Mouse (Mus musculus) lung, embryonic 14.5 days (tissue): ENCODE measurements around the gene Strip2. TPM values are rescaled to one million over a fixed set of nuclear protein-coding genes. Genes with fewer than 3 reads are reported as not detected.

Experiments used
- ATAC-seq: fragments of 200-750 bp; cut with Nextera tagmentation; 2 replicates; pipeline ENCODE4 v1.8.0; 2017; ENCODE audit warnings: mild to moderate bottlenecking, moderate TSS enrichment, moderate library complexity; ENCODE audit not compliant: insufficient read depth
- DNase-seq: peaks from one replicate; pipeline ENCODE4 v3.0.0-alpha.2; 2015
- H3K27ac ChIP-seq: fragments of 300-500 bp; sonication (generic); 2 replicates; pipeline ENCODE4 v1.5.1; 2014; ENCODE audit warnings: low read depth, mild to moderate bottlenecking, moderate library complexity
- H3K27me3 ChIP-seq: fragments of 300-500 bp; sonication (generic); 2 replicates; pipeline ENCODE4 v1.6.1; 2014; ENCODE audit warnings: low read length, control low read depth; ENCODE audit not compliant: insufficient read depth
- H3K36me3 ChIP-seq: fragments of 300-500 bp; sonication (generic); 2 replicates; pipeline ENCODE4 v1.6.1; 2014; ENCODE audit warnings: control low read depth; ENCODE audit not compliant: insufficient read depth
- H3K4me1 ChIP-seq: fragments of 300-500 bp; sonication (generic); 2 replicates; pipeline ENCODE4 v1.6.1; 2014; ENCODE audit warnings: antibody characterized with exemption, control low read depth; ENCODE audit not compliant: insufficient read depth
- H3K4me2 ChIP-seq: fragments of 300-500 bp; sonication (generic); 2 replicates; pipeline ENCODE4 v1.6.1; 2014; ENCODE audit warnings: mild to moderate bottlenecking
- H3K4me3 ChIP-seq: fragments of 300-500 bp; sonication (generic); 2 replicates; pipeline ENCODE4 v1.5.1; 2014; ENCODE audit warnings: low read depth, low read length
- H3K9ac ChIP-seq: fragments of 300-500 bp; sonication (generic); 2 replicates; pipeline ENCODE4 v1.6.1; 2014
- H3K9me3 ChIP-seq: fragments of 300-500 bp; sonication (generic); 2 replicates; pipeline ENCODE4 v1.6.1; 2016; ENCODE audit warnings: low read depth, low read length, control low read depth
- CTCF ChIP-seq: IDR thresholded peaks from 2 replicates; pipeline ENCODE4 v1.5.1; 2016; ENCODE audit warnings: antibody characterized with exemption, low read depth
- WGBS: fragments of 180-500 bp; shearing (Covaris S2); extraction: QIAGEN DNeasy Blood & Tissue Kit; methylation state at CpG from one replicate; pipeline ENCODE4 v1.1.7; 2014; 5-methylcytosine and 5-hydroxymethylcytosine counted together
- polyA plus RNA-seq: library from polyadenylated mRNA; unstranded; fragments of >200 nt; fragmentation: Nextera tagmentation; extraction: Ambion mirVana; gene quantifications from 2 replicates; pipeline ENCODE4 v1.2.1, GENCODE M21; 2014

Gene Strip2
- polyA plus RNA-seq, result 0.33 and 0.84 TPM in 2 replicates

DNA sequence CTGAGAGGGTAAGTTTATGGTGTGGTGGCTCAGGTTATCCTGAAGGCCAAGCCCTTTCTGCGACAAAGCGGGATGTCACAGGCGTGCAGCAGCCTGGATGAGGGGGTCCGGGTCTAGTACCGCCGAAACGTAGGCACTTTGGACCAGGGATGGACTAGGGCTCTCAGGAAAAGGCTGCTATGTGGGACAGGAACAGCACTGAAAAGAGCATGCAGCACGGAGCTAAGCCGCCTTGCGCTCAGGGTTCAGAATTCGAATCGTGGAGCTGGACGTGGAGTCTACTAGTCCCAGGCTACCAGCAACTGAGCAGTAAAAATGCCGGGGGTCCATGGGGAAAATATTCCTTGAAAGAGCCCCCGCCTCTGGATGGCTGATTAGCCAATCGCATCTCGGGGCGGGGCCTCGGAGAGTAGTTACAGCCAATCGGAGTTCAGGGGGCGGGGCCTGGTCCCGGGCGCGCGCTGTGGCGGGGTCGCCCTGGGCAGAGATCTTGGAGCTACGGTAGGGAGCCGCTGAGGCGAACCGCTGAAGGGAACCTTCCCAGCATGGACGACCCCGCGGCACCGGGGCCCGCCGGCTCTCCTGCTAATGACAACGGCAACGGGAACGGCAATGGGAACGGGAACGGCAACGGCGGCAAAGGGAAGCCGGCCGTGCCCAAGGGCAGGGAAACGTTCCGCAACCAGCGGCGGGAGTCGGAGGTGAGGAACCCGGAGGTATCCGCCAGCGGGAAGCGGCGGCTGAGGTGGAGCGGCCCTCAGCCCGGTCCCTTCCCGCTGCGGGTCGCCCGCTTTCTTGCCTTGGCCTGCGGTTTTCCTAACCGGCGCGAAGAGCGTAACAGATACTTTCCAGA, at the start of gene Strip2:
Gene Strip2, plus strand, starts transcription at position 483 of the 853 bp plus-strand sequence.
- Histone ChIP-seq H3K4me3 (peak within 1 kb of the TSS; percentile 70), H3K9ac (peak within 1 kb of the TSS; percentile 54), H3K36me3 (no peaks in the 10 kb centered on the region), H3K4me1 (peaks cover 4% of the 10 kb centered on the region; the same call in 1 of the 2 replicates), H3K4me2 (peak within 1 kb of the TSS; percentile 99), H3K27ac (no peak within 1 kb of the TSS), H3K27me3 (peaks cover 28% of the 10 kb centered on the region), H3K9me3 (no peaks in the 10 kb centered on the region)
- DNase-seq, result peak; percentile 97
- WGBS, result 0% methylated on average over 67 of the region's 67 CpGs
- ATAC-seq, result peak; percentile 100
- TF ChIP-seq CTCF, result no peak

DNA sequence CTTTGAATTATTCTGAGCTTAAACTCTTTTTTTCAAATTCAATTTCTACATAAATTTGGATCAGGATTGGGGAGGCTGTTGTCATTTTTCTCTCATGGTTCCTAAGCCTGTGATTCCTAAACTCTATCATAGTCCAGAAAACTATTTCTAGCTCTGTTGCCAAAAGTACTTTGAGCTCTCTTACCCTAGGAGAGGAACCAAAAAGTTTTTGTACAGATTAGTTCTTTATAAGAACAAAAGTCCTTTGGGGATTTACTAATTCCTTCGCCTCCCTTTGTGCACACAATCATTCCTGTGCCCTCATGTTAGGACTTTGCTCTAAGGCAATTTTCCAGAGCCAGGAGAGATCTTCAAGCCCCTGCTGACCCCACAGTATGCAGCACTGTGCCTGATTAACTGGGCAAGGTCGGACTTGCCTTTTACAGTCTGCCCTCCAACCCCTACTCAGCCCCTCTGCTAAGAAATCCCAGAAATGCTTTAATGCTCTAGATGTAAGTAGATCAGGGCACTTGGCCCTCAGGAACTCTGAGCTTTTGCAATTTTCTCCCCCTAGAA, 48.4 kb upstream of the Strip2 start:
- H3K27me3 ChIP-seq, result no peaks in the 10 kb centered on the region
- H3K4me2 ChIP-seq, result no peak overlapping the region
- no peak for TF ChIP-seq CTCF
- 83% methylated on average over 2 of the region's 2 CpGs for WGBS
- DNase-seq (no peak), ATAC-seq (no peak)
- no peaks in the 10 kb centered on the region for H3K36me3 ChIP-seq
- H3K4me3 ChIP-seq, result no peak overlapping the region
- H3K9me3 ChIP-seq, result no peaks in the 10 kb centered on the region
- H3K4me1 ChIP-seq, result no peaks in the 10 kb centered on the region
- no peak overlapping the region for H3K9ac ChIP-seq
- H3K27ac ChIP-seq, result no peak overlapping the region

DNA sequence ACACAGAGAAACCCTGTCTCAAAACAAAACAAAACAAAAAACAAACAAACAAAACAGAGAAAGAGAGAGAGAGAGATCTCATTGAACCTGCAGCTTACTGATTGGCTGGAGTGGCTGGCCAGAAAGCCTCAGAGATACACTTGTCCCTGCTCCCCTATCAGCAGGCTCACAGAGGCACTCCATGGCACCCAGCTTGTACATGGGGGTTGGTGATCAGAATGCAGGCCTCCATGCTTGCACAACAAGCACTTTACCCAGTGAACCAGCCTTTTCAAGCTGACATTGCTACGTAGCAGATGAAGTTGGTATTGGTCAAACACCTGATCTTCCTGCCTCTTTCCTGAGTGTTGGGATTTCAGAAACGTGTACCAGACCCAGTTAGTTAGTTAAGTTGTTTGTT, 43.2 kb upstream of the Strip2 start:
- 53% methylated on average over 2 of the region's 2 CpGs for WGBS
- no peaks in the 10 kb centered on the region for H3K36me3 ChIP-seq
- no peaks in the 10 kb centered on the region for H3K4me1 ChIP-seq
- H3K27me3 ChIP-seq, result no peaks in the 10 kb centered on the region
- no peak for TF ChIP-seq CTCF
- H3K27ac ChIP-seq, result no peak overlapping the region
- no peak overlapping the region for H3K4me3 ChIP-seq
- no peak overlapping the region for H3K4me2 ChIP-seq
- DNase-seq (no peak), ATAC-seq (no peak)
- H3K9me3 ChIP-seq, result no peaks in the 10 kb centered on the region
- no peak overlapping the region for H3K9ac ChIP-seq

DNA sequence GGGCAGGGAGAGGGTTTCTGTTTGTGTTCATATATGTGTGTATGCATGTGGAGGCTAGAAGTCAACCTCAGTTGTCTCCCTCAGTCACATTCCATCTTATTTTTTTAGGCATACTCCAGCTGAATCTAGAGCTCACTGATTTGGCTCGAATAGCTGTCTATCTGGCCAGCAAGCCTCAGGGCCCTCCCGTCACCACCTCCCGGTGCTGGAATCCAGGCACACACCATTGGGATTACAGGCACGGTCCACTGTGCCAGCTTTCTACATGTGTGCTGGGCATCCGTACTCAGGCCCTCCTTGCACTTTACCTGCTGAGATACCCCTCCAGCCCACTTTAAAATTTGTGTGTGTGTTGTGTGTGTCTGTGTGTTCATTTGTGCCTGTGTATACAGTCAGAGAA, 41.2 kb upstream of the Strip2 start:
- Histone ChIP-seq H3K9ac (no peak overlapping the region), H3K36me3 (0 out of 2 replicates have a peak, but pooled peaks cover 3% of the 10 kb centered on the region), H3K4me2 (no peak overlapping the region), H3K27ac (no peak overlapping the region), H3K9me3 (no peaks in the 10 kb centered on the region), H3K27me3 (no peaks in the 10 kb centered on the region), H3K4me3 (no peak overlapping the region), H3K4me1 (no peaks in the 10 kb centered on the region)
- no peak for DNase-seq
- no peak for TF ChIP-seq CTCF
- no peak for ATAC-seq
- 77% methylated on average over 5 of the region's 5 CpGs for WGBS

DNA sequence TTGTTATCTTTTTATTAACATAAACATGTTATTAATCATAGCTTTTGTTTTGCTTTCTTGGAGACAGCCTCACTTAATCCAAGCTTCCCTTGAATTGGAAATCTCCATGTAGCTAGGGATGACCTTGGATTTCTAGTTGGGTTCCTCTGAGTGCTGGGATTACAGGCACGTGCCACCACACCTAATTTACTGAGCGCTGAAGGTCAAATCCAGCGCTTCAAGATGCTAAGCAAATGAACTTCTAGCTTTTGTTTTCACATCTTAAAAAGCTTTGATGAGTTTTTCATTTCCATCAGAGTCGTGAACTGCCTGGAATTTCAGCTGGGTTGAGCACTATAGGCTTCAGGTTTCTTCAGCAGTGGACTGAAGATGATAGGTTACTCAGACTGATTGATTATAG, 40.0 kb upstream of the Strip2 start:
- Histone ChIP-seq H3K9ac (no peak overlapping the region), H3K4me3 (no peak overlapping the region), H3K27ac (no peak overlapping the region), H3K4me2 (no peak overlapping the region), H3K27me3 (no peaks in the 10 kb centered on the region), H3K9me3 (no peaks in the 10 kb centered on the region), H3K4me1 (no peaks in the 10 kb centered on the region), H3K36me3 (0 out of 2 replicates have a peak, but pooled peaks cover 3% of the 10 kb centered on the region)
- DNase-seq (no peak), ATAC-seq (no peak)
- 71% methylated on average over 4 of the region's 4 CpGs for WGBS
- TF ChIP-seq CTCF, result no peak

DNA sequence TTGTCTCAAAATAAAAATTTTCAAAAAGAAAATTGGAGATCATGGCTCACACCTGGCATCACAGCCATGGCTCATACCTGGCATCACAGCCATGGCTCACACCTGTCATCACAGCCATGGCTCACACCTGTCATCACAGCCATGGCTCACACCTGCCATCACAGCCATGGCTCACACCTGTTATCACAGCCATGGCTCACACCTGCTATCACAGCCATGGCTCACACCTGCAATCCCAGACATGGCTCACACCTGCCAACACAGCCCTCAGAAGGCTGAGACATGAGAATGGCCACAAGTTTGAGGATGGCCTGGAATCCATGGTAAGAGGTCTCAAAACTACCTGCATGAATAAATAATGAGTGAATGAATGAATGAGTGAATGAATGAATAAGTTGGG, 37.2 kb upstream of the Strip2 start:
- no peak for ATAC-seq
- no peak for TF ChIP-seq CTCF

DNA sequence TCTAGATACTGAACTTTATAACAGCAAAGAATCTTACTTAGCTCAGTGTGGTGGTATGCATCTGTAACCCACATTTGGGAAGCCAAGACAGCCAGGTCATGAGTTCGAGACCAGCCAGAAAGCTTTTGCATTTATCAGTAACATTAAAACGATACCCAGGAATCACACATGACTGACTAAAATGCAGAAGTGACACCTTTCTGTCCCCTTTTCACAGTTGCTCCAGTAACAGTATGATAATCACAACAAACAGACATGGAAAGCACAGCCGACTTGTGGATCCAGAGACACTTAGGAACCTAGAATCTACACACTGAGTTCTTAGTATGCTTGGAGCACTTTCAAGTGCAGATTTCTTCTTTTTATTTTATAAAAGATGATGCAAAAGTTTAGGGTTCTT, 36.0 kb upstream of the Strip2 start:
- no peak for DNase-seq
- WGBS, result 89% methylated on average over 3 of the region's 3 CpGs
- TF ChIP-seq CTCF, result no peak

More for the DNA sequence above, 37.2 kb upstream of the Strip2 start:
- Histone ChIP-seq H3K36me3 (0 out of 2 replicates have a peak, but pooled peaks cover 3% of the 10 kb centered on the region), H3K4me1 (no peaks in the 10 kb centered on the region), H3K4me3 (no peak overlapping the region), H3K9me3 (no peaks in the 10 kb centered on the region), H3K9ac (no peak overlapping the region), H3K4me2 (no peak overlapping the region), H3K27ac (no peak overlapping the region), H3K27me3 (no peaks in the 10 kb centered on the region)
- no peak for DNase-seq

More for the DNA sequence above, 36.0 kb upstream of the Strip2 start:
- no peak overlapping the region for H3K27ac ChIP-seq
- no peak overlapping the region for H3K4me2 ChIP-seq
- no peak overlapping the region for H3K4me3 ChIP-seq
- no peak overlapping the region for H3K9ac ChIP-seq
- no peak for ATAC-seq
- H3K9me3 ChIP-seq, result no peaks in the 10 kb centered on the region
- no peaks in the 10 kb centered on the region for H3K27me3 ChIP-seq
- 0 out of 2 replicates have a peak, but pooled peaks cover 3% of the 10 kb centered on the region for H3K36me3 ChIP-seq
- H3K4me1 ChIP-seq, result no peaks in the 10 kb centered on the region
